Mouse (Mus musculus) kidney, embryonic 14.5 days (tissue): ENCODE measurements around the gene Ogdh. TPM values are rescaled to one million over a fixed set of nuclear protein-coding genes. Genes with fewer than 3 reads are reported as not detected.
"Not testable (repeated sequence)": the region's sequence is repeated elsewhere in the genome, so short reads cannot be mapped to it uniquely, and the experiment has no call there.

Experiments
- ATAC-seq: fragments of 200-750 bp; cut with Nextera tagmentation; 2 replicates; pipeline ENCODE4 v1.8.0; 2017; ENCODE audit warnings: moderate number of reproducible peaks, mild to moderate bottlenecking, moderate TSS enrichment, moderate library complexity; ENCODE audit not compliant: low FRiP score, low TSS enrichment
- H3K27ac ChIP-seq: fragments of 300-500 bp; sonication (generic); 2 replicates; pipeline ENCODE4 v1.5.1; 2014; ENCODE audit warnings: low read depth, mild to moderate bottlenecking, low read length, moderate library complexity, mixed read lengths
- H3K27me3 ChIP-seq: fragments of 300-500 bp; sonication (generic); 2 replicates; pipeline ENCODE4 v1.6.1; 2014; ENCODE audit warnings: mild to moderate bottlenecking, low read length; ENCODE audit not compliant: control insufficient read depth, insufficient read depth
- H3K36me3 ChIP-seq: fragments of 300-500 bp; sonication (generic); 2 replicates; pipeline ENCODE4 v1.6.1; 2014; ENCODE audit warnings: low read length, mixed read lengths; ENCODE audit not compliant: control insufficient read depth, insufficient read depth
- H3K4me1 ChIP-seq: fragments of 300-500 bp; sonication (generic); 2 replicates; pipeline ENCODE4 v1.6.1; 2014; ENCODE audit warnings: low read length, mixed read lengths; ENCODE audit not compliant: control insufficient read depth, insufficient read depth
- H3K4me2 ChIP-seq: fragments of 300-500 bp; sonication (generic); replicated peaks from 2 replicates; pipeline ENCODE4 v1.6.1; 2014; ENCODE audit warnings: low read depth, mild to moderate bottlenecking, low read length
- H3K4me3 ChIP-seq: fragments of 300-500 bp; sonication (generic); 2 replicates; pipeline ENCODE4 v1.5.1; 2014; ENCODE audit warnings: mild to moderate bottlenecking, low read length
- H3K9ac ChIP-seq: fragments of 300-500 bp; sonication (generic); 2 replicates; pipeline ENCODE4 v1.6.1; 2014; ENCODE audit warnings: low read depth, mild to moderate bottlenecking, low read length, moderate library complexity
- H3K9me3 ChIP-seq: fragments of 300-500 bp; sonication (generic); 2 replicates; pipeline ENCODE4 v1.6.1; 2016; ENCODE audit warnings: low read length; ENCODE audit not compliant: control insufficient read depth
- WGBS: fragments of 180-500 bp; shearing (Covaris S2); extraction: QIAGEN DNeasy Blood & Tissue Kit; methylation state at CpG from one replicate; pipeline ENCODE4 v1.1.7; 2014; 5-methylcytosine and 5-hydroxymethylcytosine counted together
- polyA plus RNA-seq: library from polyadenylated mRNA; unstranded; fragments of >200 nt; fragmentation: Nextera tagmentation; extraction: Ambion mirVana; gene quantifications from 2 replicates; pipeline ENCODE4 v1.2.1, GENCODE M21; 2014

Gene Ogdh
- polyA plus RNA-seq, 1 experiment from 2014 or later, result 108 TPM

- Histone ChIP-seq H3K9me3 (no peaks in the 10 kb centered on the region), H3K27ac (no peak overlapping the region; the same call in 1 of the 2 replicates), H3K27me3 (no peaks in the 10 kb centered on the region), H3K4me2 (no peak overlapping the region), H3K4me3 (no peak overlapping the region), H3K9ac (no peak overlapping the region), H3K36me3 (no peaks in the 10 kb centered on the region), H3K4me1 (no peaks in the 10 kb centered on the region)
- ATAC-seq, result no peak
- 67% methylated on average over 6 of the region's 6 CpGs for WGBS
These were observed 75.0 kb downstream of the Ogdh start for GRCm38 (mm10) chr11:6366434-6366833.

GRCm38 (mm10) chr11:6367156-6367555 is 75.7 kb downstream of the Ogdh start:
- Histone ChIP-seq H3K9me3 (no peaks in the 10 kb centered on the region), H3K9ac (no peak overlapping the region), H3K27me3 (no peaks in the 10 kb centered on the region), H3K4me3 (no peak overlapping the region), H3K27ac (no peak overlapping the region), H3K36me3 (no peaks in the 10 kb centered on the region), H3K4me2 (no peak overlapping the region), H3K4me1 (no peaks in the 10 kb centered on the region)
- WGBS, result 71% methylated on average over 4 of the region's 4 CpGs
- ATAC-seq, result no peak

GRCm38 (mm10) chr11:6367986-6368385 is 76.6 kb downstream of the Ogdh start:
- not testable (repeated sequence) for H3K36me3 ChIP-seq, H3K27ac ChIP-seq, H3K4me2 ChIP-seq, H3K4me1 ChIP-seq, H3K9ac ChIP-seq, H3K4me3 ChIP-seq, ATAC-seq, H3K9me3 ChIP-seq, H3K27me3 ChIP-seq
- WGBS, result 85% methylated on average over 5 of the region's 5 CpGs

GRCm38 (mm10) chr11:6371376-6372155 is 80.1 kb downstream of the Ogdh start:
- Histone ChIP-seq H3K4me2 (no peak overlapping the region), H3K9ac (no peak overlapping the region), H3K9me3 (no peaks in the 10 kb centered on the region), H3K4me3 (no peak overlapping the region), H3K27ac (no peak overlapping the region), H3K27me3 (no peaks in the 10 kb centered on the region), H3K36me3 (no peaks in the 10 kb centered on the region), H3K4me1 (no peaks in the 10 kb centered on the region)
- no peak for ATAC-seq
- WGBS, result 85% methylated on average over 11 of the region's 11 CpGs

GRCm38 (mm10) chr11:6372784-6373183 is 81.4 kb downstream of the Ogdh start:
- ATAC-seq, result no peak
- no peaks in the 10 kb centered on the region for H3K4me1 ChIP-seq
- H3K36me3 ChIP-seq, result no peaks in the 10 kb centered on the region
- H3K27me3 ChIP-seq, result no peaks in the 10 kb centered on the region
- WGBS, result 92% methylated on average over 9 of the region's 9 CpGs
- H3K9me3 ChIP-seq, result no peaks in the 10 kb centered on the region
- no peak overlapping the region for H3K27ac ChIP-seq
- no peak overlapping the region for H3K4me2 ChIP-seq
- no peak overlapping the region for H3K9ac ChIP-seq
- no peak overlapping the region for H3K4me3 ChIP-seq

- Histone ChIP-seq H3K9ac (no peak overlapping the region), H3K4me3 (no peak overlapping the region), H3K4me2 (no peak overlapping the region), H3K9me3 (no peaks in the 10 kb centered on the region), H3K27me3 (no peaks in the 10 kb centered on the region), H3K27ac (no peak overlapping the region), H3K4me1 (no peaks in the 10 kb centered on the region), H3K36me3 (no peaks in the 10 kb centered on the region)
- WGBS, result 80% methylated on average over 6 of the region's 6 CpGs
- no peak for ATAC-seq
These were observed 89.5 kb downstream of the Ogdh start for GRCm38 (mm10) chr11:6380916-6381315.

- H3K9ac ChIP-seq, result no peak overlapping the region
- H3K4me2 ChIP-seq, result peak overlapping the region; percentile 83; the same call in 1 of the 2 replicates
- peak overlapping the region; percentile 94 for H3K27ac ChIP-seq
- H3K4me3 ChIP-seq, result peak overlapping the region; percentile 92; the same call in 1 of the 2 replicates
- H3K36me3 ChIP-seq, result peaks cover 6% of the 10 kb centered on the region
- WGBS, result 91% methylated on average over 6 of the region's 6 CpGs
- H3K9me3 ChIP-seq, result no peaks in the 10 kb centered on the region
- no peaks in the 10 kb centered on the region for H3K27me3 ChIP-seq
- no peak for ATAC-seq
- H3K4me1 ChIP-seq, result peaks cover 16% of the 10 kb centered on the region
These were observed 96.8 kb downstream of the Ogdh start for GRCm38 (mm10) chr11:6388126-6388725.

GRCm38 (mm10) chr11:6388726-6389413 is 97.4 kb downstream of the Ogdh start, which contains the start of gene Zmiz2:
TSS of gene Zmiz2 (plus strand) at chr11:6389074.
- WGBS, result 7% methylated on average over 53 of the region's 60 CpGs
- Histone ChIP-seq H3K4me3 (peak within 1 kb of the TSS; percentile 92), H3K9ac (peak within 1 kb of the TSS; percentile 85), H3K36me3 (peaks cover 6% of the 10 kb centered on the region), H3K4me2 (peak within 1 kb of the TSS; percentile 83), H3K27ac (peak within 1 kb of the TSS; percentile 94), H3K4me1 (peaks cover 16% of the 10 kb centered on the region), H3K9me3 (no peaks in the 10 kb centered on the region), H3K27me3 (no peaks in the 10 kb centered on the region)
- ATAC-seq, result peak; percentile 99
